Mouse (Mus musculus) heart, adult 11 months (tissue): ENCODE measurements around the gene Ccdc47.

Experiments
- DNase-seq: peaks from one replicate; pipeline ENCODE4 v3.0.0; 2022

Ccdc47 gene

DNA sequence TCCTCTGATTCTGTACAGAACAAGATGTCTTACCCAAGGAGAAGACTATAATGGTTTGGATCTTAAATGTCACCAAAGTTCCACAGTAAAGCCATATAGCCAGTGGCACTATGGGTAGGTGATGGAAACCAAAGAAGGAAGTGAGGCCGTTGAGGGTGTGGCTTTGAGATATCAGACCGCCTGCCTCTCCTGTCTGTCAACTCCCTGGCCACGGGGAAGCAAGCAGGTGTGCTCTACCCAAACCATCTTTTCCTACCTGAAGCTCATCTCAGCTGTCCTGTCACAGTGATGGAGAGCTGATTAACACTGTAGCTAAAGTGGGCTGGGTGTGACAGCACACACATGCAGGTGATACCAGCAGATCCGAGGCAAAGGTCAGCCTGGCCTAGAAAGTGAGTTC, 17.9 kb downstream of the Ccdc47 start:
- DNase-seq: peak; percentile 76

DNA sequence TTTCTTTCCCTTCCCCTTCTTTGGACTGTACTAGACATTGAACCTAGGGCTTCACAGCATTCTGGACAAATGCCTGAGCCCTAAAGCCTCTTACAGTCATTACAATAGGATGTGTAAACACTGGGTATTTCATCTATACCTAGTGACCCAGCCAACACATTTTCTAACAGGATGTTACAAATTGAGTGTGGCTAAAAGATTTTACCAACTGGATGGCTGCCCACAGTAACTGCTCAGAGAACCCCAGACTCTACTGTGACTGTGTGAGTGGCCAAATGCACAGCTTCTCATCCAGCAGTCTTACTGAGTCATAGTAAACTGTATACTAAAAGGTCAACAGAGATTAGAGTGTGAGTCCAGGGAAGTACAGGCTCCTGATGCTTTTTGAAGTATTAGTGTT, 20.8 kb downstream of the Ccdc47 start:
- DNase-seq: no peak

DNA sequence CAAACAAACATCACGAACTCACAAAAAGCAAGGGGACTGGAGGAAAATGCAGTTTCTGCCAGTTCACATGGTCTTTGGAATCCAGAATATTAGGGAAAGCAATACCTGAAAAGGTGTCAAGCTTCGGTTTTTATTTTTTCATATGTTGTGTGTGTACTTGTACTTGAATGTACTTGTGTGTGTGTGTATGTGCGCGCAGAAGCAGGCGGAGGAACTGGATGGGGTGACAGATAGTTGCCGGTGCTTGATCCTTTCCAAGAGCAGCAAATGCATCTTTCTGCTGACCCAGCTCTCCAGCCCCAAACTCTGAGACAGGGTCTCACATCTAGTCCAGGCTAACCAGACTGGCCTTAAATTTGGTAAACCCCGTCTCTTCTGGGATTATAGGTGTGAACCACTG, 21.3 kb downstream of the Ccdc47 start:
- no peak for DNase-seq

DNA sequence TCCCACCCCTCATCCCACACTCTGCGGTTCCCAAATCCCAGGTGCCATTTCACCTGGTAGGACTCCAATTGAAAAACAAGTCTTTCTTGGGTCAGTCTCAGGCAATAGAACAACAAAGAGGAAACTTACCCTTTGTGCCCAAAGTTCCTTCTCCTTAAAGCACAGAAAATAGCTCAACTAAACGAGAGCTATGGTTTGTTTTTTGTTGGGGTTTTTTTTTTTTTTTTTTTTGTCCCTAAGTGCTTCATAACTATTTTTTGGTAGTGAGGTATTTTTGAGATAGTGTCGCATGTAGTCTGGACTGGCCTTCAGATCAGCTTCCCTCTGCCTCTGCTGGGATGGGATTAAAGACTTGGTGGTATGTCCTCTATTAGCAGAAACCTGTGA, 22.0 kb downstream of the Ccdc47 start:
- no peak for DNase-seq

DNA sequence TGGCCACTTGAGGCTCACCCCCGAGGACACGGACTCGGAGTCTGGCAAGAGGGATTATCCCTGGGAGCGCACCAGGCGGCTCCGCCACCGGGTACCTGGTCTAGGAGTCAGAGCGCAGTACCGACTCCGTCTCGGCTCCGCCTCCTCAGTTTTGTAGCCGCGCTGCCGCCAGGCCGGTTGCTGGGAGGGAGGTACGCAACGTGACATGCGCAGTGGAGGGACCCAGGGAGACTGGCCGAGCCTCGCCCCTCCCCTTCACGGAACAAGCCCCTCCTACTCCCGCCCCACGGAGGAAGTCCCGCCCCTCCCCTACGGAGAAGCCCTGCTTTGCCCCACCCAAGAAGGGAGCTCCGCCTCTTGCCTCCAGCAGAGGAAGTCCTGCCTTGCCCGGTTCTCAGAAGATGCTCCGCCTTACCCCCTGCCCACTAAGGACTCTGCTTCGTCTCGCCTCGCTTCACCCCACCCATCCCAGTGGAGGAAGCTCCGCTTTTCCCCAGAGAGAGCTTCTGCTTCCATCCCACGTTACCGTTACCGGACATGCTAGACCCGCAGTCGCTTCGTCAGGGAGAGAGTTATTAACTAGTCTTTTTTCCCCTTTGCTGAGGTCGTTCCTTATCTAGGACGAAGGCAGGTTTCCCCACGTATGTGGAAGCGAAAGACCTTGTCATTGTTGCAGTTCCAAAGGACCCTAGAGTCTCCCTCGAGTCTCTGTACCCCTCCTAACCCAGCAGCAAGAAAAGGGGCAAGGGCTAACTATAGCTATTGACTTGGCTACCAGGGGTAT, 22.6 kb downstream of the Ccdc47 start:
- DNase-seq: peak; percentile 100

- DNase-seq: no peak
Measured at GRCm38 (mm10) chr11:106192657-106193370, 23.3 kb downstream of the Ccdc47 start.

DNA sequence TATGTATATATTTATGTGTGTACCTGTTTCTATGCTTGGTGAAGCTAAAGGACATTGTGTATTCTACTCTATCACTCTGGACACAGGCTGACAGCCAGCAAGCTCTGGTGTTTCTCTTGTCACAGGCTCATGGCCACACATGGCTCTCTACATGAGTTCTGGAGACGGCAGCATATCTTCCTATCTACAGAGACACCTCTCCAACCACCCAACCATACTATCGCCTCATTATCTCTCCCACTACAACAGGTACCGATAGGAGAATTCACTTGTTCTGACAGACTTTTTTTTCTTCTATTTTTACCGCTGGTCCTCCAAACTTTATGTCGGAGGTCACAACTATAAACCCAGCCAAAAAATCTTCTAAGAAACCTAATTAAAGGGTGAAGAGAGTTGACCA, 23.9 kb downstream of the Ccdc47 start:
- no peak for DNase-seq

GRCm38 (mm10) chr11:106191716-106192115, 24.4 kb downstream of the Ccdc47 start:
- no peak for DNase-seq

- no peak for DNase-seq
Measured at GRCm38 (mm10) chr11:106187326-106187725, 28.8 kb downstream of the Ccdc47 start.

DNA sequence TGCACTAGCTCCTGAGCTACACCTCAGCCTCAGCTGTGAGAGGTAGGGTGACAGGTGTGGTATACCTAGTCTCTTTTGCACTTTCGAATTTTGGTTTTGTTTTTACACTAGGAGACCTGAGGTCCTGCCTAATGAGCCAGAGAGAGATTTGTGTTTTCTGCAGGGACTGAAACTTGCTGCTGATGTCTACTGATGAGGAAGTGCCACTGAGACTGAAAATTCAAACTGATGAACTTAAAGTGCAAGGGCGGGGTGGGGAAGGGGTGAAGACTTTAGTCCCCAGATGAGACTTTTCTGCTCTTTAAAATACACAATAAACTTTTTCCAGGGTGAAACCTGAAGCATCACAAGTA, 35.7 kb downstream of the Ccdc47 start:
- no peak for DNase-seq

- DNase-seq: no peak
Measured at GRCm38 (mm10) chr11:106179711-106180448, 36.3 kb downstream of the Ccdc47 start.

DNA sequence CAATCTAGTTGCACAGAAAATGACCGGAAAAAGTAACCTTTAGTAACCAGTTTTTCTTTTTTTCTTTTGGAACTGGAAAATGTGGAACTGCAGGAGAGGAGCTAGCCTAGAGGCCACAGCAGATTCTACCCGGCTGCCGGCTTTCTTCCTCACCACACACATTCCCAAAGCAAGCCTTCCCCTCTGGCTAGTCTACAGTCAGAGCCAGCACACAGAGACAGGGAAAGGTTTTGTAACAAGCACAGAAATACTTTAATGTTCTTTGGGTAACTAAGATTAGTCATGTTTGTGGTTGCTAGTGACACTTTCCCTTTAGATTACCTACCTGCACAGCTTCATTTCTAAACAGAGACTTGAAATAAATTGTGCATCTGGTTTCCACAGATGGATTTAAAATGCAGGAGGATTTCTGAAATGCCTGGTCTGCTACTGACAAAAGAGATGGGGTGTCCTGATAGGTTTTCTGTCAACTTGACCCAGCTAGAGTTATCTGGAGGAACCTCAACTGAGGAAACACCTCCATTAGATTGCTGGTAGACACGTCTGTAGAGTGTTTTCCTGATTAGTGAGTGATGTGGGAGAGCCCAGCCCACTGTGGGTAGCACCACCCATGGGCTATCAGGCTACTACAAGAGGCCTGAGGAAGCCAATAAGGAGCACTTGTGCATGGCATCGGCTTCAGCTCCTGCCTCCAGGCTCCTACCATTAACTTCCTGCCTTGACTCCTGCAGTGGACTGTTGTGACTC, 37.9 kb downstream of the Ccdc47 start:
- DNase-seq: no peak

GRCm38 (mm10) chr11:106176372-106176771, 39.8 kb downstream of the Ccdc47 start:
- no peak for DNase-seq

DNA sequence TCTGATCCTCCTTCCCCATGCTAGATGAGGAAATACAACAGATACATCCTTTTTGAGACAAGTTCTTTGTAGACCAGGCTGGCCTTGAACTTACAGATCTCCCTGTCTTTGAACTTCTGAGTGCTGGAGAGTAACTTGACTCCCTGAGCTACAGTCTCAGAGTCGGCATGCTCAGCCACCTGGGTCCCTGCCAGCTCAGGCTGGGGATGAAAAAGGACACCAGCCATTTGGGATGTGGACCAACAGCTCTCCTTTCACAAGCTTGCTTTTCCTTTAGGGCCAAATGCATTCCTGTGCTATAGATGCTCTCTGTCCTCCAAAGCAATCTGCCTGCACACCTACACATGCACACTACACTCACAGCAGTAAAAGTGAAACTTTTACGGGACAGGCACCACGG, 41.1 kb downstream of the Ccdc47 start:
- peak; percentile 87 for DNase-seq

- DNase-seq: peak; percentile 90
Measured at GRCm38 (mm10) chr11:106174372-106174771, 41.8 kb downstream of the Ccdc47 start.

DNA sequence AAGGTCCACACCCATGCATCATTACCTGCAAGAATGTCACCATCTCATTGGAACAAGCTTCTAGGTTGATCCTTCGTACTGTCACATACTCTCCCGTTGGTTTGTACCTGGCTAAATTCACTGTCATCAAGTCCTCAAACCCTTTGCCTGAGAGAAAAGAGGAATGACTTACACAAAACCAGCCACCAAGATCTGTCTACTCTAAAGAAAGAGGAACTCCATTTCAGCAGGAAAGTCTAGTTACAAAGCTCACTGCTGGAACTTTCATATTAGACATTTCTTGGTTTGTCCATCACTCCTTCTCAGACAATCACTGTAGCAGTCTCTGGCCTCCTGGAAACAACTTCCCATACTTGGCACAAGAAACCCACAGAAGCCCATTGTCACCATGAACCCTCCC, 42.9 kb downstream of the Ccdc47 start:
- DNase-seq: no peak

GRCm38 (mm10) chr11:106170807-106171206, 45.3 kb downstream of the Ccdc47 start:
- DNase-seq: peak; percentile 87

DNA sequence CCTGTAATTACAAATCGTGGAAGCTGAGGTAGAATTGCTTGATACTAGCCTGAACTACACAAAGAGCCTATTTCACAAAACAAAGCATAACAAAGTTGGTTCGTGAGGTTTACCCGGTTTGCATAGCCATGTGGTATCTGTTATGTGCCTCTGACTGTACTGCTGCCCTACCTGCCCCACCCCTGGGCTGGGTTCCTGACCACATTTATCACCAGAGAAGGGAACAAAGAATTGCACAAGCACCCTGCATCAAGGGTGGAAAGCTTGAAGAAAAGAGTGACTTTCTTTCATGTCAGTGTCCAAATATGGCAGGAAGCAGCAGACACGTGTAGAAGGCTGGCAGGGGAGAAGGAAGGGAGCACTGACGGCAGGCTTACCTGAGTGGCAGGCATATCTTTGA, 48.7 kb downstream of the Ccdc47 start:
- no peak for DNase-seq

- peak; percentile 90 for DNase-seq
Measured at GRCm38 (mm10) chr11:106164601-106165180, 51.5 kb downstream of the Ccdc47 start.

- peak; percentile 98 for DNase-seq
Measured at GRCm38 (mm10) chr11:106163546-106163945, 52.6 kb downstream of the Ccdc47 start.

DNA sequence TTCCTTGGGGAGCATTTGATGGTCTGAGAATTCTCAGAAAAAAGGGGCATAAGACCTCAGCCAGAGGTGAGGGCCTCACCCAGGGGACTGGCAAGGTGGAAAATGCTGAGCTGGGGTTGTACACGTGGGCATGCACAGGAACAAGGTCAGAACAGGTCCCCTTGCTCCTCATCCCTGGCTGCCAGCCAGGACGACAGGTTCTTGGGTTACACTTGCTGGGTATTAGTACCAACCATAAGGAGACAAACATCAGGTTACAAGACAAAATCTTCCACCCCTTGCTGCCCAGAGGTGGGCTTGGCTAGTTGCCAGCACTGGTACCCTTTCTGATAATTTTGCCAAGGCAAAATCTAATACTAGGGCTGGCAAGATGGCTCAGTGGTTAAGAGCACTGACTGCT, 53.9 kb downstream of the Ccdc47 start:
- DNase-seq: peak; percentile 86

DNA sequence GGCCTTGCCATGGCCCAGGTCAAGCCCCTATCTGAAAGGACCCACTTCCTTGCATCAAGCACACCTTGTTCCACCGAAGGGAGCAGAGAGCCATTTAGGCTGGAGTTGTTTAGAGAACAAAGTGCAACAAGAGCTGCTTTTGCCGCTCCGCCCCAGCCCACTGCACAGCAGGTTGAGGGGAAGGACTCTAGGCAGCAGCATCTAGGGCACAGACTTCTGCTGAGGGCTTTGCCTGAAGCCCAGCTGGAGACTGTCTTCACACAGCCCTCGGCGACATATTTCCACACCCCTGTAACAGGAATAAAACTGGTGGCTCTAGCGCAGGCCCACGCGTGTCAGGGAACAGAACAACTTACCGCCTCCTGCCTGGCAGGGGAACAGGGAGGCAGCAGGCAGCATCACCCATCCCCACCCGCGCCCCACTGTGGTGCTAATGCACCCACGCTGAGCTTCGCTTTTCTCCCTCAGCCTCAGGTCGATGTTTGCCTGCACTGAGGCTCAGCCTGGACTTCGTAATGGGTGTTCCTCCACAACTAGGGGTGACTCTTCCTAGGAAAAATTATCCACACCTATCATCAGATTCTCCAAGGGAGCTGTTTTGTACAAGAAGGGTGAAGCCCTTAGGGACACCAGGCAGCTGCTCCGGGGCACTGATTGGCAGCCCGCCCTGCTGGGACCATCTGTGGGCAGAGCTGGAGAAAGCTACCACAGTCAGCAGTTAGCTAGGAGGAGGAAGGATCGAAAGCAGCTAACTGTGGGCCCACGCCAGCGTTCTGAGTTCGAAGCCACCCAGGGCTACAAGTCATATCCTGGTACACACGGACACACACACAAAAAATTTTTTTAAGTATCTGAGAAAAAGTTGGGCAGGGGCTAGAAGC, 55.1 kb downstream of the Ccdc47 start, which contains the start of the genes Gm10840 and Limd2:
Gene Gm10840 (plus strand): TSS at position 10 of the 881 bp plus-strand sequence.
Gene Limd2 (minus strand): TSS at position 20 of the 881 bp plus-strand sequence.
- DNase-seq: peak; percentile 94
